Mouse (Mus musculus): ENCODE results near the gene Atp6v1b1. TPM values are rescaled to one million over a fixed set of nuclear protein-coding genes. Genes with fewer than 3 reads are reported as not detected.

Atp6v1b1 gene
- total and polyA plus RNA-seq, 3 experiments, result not detected

DNA sequence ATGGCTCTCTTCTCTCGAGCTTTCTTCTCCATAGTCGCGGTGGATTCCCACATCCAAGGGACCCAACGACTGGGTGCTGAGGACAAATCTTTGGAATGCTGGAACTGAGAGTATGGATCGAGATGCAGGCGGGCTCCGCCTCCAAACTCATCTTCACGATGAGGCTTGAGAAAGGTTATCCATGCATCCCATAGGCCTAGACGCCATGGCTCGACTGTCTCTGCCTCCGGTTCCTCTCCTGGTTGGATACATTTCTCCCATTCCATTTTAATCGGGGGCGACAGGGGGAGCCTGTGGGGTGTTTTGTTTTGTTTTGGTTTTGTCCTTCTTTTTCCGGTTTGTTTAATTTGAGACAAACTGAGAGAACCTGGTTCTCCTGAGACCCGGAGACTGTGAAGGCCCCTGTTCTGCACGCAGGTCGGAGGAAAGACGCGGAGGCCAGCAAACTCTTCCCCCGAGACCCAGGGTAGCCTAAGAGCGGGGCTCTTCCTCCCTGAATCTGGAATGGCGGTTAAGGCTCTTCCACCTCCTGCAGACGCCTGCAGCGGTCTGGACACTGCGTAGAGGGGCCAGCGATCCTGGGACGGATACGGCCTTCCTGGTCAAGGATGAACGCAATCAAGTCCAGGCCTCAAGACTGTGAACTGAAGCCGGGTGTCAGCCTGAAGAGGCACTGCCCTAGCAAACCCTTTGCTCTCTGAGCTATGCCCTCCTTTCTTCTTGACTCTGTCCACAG lies 27.2 kb upstream of the Atp6v1b1 start:
- Histone ChIP-seq H3K36me3 (replicated peaks in 1 of 2; ENCODE audit: control insufficient read depth in 1 of 2, insufficient read depth in 1 of 2, low read length in 1 of 2) (no peaks in the 10 kb centered on the region), H3K27me3 (replicated peaks) (peaks cover 70% of the 10 kb centered on the region), H3K9ac (ENCODE audit: insufficient read depth, low read depth) (no peak overlapping the region), H3K4me3 (replicated peaks in 1 of 3; ENCODE audit: low read depth in 2 of 3, low read length in 2 of 3, poor library complexity in 1 of 3) (no peak overlapping the region), H3K4me1 (ENCODE audit: control insufficient read depth in 1 of 2, insufficient read depth in 2 of 2) (peaks cover 5 to 8% of the 10 kb centered on the region in 2 experiments; a peak in 2 of 4 replicates), H3K27ac (ENCODE audit: insufficient read depth, low read depth) (no peak overlapping the region), H3K9me3 (replicated peaks; ENCODE audit: low read length) (no peaks in the 10 kb centered on the region), H3K4me2 (ENCODE audit: insufficient read depth, low read depth, poor library complexity, severe bottlenecking) (no peak overlapping the region), H3K79me2 (replicated peaks; ENCODE audit: control insufficient read depth, extremely low read depth, insufficient read depth, poor library complexity, severe bottlenecking) (no peaks in the 10 kb centered on the region)
- TF ChIP-seq POLR2AphosphoS2 (IDR thresholded peaks at IDR 0.05; ENCODE audit: low read depth, low read length) (no peak), RAD21 (IDR thresholded peaks at IDR 0.05; ENCODE audit: low read depth, low read length) (no peak), SMC3 (IDR thresholded peaks at IDR 0.05; ENCODE audit: low read depth, low read length) (no peak), CHD1 (IDR thresholded peaks at IDR 0.05; ENCODE audit: low read depth, low read length) (no peak), NELFE (IDR thresholded peaks at IDR 0.05; ENCODE audit: low read depth, low read length) (no peak), BHLHE40 (IDR thresholded peaks at IDR 0.05; ENCODE audit: low read depth, low read length) (no peak), MAX (IDR thresholded peaks at IDR 0.05; ENCODE audit: low read length) (no peak), ZNF384 (IDR thresholded peaks at IDR 0.05; ENCODE audit: low read depth, low read length) (no peak), PAX5 (IDR thresholded peaks at IDR 0.05; ENCODE audit: low read length) (no peak), TCF12 (IDR thresholded peaks at IDR 0.05; ENCODE audit: low read depth, low read length) (no peak), JUND (conservative IDR thresholded peaks at IDR 0.05; ENCODE audit: low read depth, low read length) (no peak), MYC (IDR thresholded peaks at IDR 0.05; ENCODE audit: low read depth, low read length) (no peak), CTCF (conservative IDR thresholded peaks at IDR 0.05 in 1 of 2, IDR thresholded peaks at IDR 0.05 in 1 of 2; ENCODE audit: low read depth in 2 of 2, low read length in 2 of 2) (no peak), ZC3H11A (IDR thresholded peaks at IDR 0.05; ENCODE audit: low read depth, low read length) (no peak), TBP (conservative IDR thresholded peaks at IDR 0.05; ENCODE audit: low read depth, low read length) (no peak), CHD2 (IDR thresholded peaks at IDR 0.05; ENCODE audit: low read length) (no peak), IRF4 (IDR thresholded peaks at IDR 0.05; ENCODE audit: low read depth, low read length) (no peak)
- DNase-seq (ENCODE audit: extremely low read depth), result no peak
- in situ Hi-C loops (cut with MboI; ENCODE audit: low pct_ligation_motif_present, low pct_unique_long_range_greater_than_20kb, low sequenced_read_pairs), result no loop called here
- dilution Hi-C loops (cut with MboI; ENCODE audit: extremely low pct_ligation_motif_present, extremely low pct_unique_long_range_greater_than_20kb, low sequenced_read_pairs), result no loop called here

DNA sequence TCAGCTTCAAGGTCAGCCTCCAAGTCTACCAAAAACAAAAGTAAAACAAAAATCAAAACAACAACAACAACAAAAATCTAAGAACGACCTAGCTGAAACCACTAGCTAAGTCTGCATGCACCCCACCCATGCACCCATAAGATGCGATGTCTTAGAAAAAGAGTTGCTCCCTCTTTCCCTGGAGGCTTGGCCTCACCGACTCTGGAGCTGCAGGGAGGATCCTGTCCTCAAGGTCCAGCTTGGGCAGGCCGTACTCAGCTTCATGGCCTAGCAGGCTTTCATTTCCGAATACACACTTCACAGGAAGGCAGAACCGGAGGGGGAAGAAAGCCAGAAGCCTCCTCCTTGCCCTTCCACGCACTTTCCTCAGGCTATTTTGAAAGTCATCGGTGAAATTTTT lies 25.8 kb upstream of the Atp6v1b1 start:
- Histone ChIP-seq H3K4me3 (replicated peaks in 1 of 3; ENCODE audit: low read depth in 2 of 3, low read length in 2 of 3, poor library complexity in 1 of 3) (no peak overlapping the region), H3K4me2 (ENCODE audit: insufficient read depth, low read depth, poor library complexity, severe bottlenecking) (no peak overlapping the region), H3K36me3 (replicated peaks in 1 of 2; ENCODE audit: control insufficient read depth in 1 of 2, insufficient read depth in 1 of 2, low read length in 1 of 2) (no peaks in the 10 kb centered on the region), H3K4me1 (ENCODE audit: control insufficient read depth in 1 of 2, insufficient read depth in 2 of 2) (0 out of 4 replicates have a peak, but pooled peaks cover 0 to 2% of the 10 kb centered on the region in 2 experiments), H3K27ac (ENCODE audit: insufficient read depth, low read depth) (no peak overlapping the region), H3K79me2 (replicated peaks; ENCODE audit: control insufficient read depth, extremely low read depth, insufficient read depth, poor library complexity, severe bottlenecking) (no peaks in the 10 kb centered on the region), H3K9ac (ENCODE audit: insufficient read depth, low read depth) (no peak overlapping the region), H3K27me3 (replicated peaks) (peaks cover 69% of the 10 kb centered on the region), H3K9me3 (replicated peaks; ENCODE audit: low read length) (no peaks in the 10 kb centered on the region)
- no peak for DNase-seq (ENCODE audit: extremely low read depth)
- dilution Hi-C loops (cut with MboI; ENCODE audit: extremely low pct_ligation_motif_present, extremely low pct_unique_long_range_greater_than_20kb, low sequenced_read_pairs), result no loop called here
- no peak for TF ChIP-seq NRF1 (IDR thresholded peaks at IDR 0.05; ENCODE audit: low read depth, low read length)
- no peak for TF ChIP-seq RCOR1 (conservative IDR thresholded peaks at IDR 0.05; ENCODE audit: low read depth, low read length)
- TF ChIP-seq CHD2 (IDR thresholded peaks at IDR 0.05; ENCODE audit: low read length), result no peak
- TF ChIP-seq MEF2A (IDR thresholded peaks at IDR 0.05; ENCODE audit: borderline replicate concordance, low read depth, low read length), result no peak
- TF ChIP-seq JUND (conservative IDR thresholded peaks at IDR 0.05; ENCODE audit: low read depth, low read length), result no peak
- no peak for TF ChIP-seq TCF12 (IDR thresholded peaks at IDR 0.05; ENCODE audit: low read depth, low read length)
- in situ Hi-C loops (cut with MboI; ENCODE audit: low pct_ligation_motif_present, low pct_unique_long_range_greater_than_20kb, low sequenced_read_pairs), result no loop called here

All from CH12.LX (cell line).